Mouse (Mus musculus) liver, embryonic 14.5 days (tissue): Measurements from ENCODE around the gene Ugt1a6b.

Experiments used
- CTCF ChIP-seq: IDR thresholded peaks from 2 replicates; pipeline ENCODE4 v1.5.1; 2016; ENCODE audit warnings: antibody characterized with exemption, low read depth, control low read depth
- EP300 ChIP-seq: IDR thresholded peaks from 2 replicates; pipeline ENCODE4 v1.6.1; 2016; ENCODE audit warnings: antibody characterized with exemption, low read depth

DNA sequence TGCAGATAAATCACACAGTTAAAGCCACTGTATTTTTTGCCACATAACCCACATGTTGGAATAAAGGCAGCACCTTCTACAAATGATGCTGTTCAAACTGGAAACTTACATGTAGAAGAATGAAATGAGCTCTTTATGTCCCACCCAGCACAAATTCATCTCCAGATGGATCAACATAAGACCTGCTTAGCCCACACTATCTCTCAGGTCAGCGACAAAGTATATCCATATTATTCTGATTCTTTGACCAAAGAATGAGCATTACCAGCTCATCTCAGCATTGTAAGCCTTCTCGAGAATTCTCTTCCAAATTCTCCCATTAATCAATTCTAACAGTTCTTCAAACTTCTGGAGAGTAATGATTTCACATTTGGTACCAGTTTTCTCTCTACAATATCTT lies 119.2 kb downstream of the Ugt1a6b start:
- TF ChIP-seq CTCF (no peak), EP300 (no peak)
